Mouse (Mus musculus) right cerebral cortex, postnatal 10 days (tissue): ENCODE measurements around the gene Rims1.

Experiments
- DNase-seq, 2 experiments: peaks; one replicate each; pipeline ENCODE4 v3.0.0; 2021; ENCODE audit warnings: low spot score in 2 of 2

Rims1 gene

DNA sequence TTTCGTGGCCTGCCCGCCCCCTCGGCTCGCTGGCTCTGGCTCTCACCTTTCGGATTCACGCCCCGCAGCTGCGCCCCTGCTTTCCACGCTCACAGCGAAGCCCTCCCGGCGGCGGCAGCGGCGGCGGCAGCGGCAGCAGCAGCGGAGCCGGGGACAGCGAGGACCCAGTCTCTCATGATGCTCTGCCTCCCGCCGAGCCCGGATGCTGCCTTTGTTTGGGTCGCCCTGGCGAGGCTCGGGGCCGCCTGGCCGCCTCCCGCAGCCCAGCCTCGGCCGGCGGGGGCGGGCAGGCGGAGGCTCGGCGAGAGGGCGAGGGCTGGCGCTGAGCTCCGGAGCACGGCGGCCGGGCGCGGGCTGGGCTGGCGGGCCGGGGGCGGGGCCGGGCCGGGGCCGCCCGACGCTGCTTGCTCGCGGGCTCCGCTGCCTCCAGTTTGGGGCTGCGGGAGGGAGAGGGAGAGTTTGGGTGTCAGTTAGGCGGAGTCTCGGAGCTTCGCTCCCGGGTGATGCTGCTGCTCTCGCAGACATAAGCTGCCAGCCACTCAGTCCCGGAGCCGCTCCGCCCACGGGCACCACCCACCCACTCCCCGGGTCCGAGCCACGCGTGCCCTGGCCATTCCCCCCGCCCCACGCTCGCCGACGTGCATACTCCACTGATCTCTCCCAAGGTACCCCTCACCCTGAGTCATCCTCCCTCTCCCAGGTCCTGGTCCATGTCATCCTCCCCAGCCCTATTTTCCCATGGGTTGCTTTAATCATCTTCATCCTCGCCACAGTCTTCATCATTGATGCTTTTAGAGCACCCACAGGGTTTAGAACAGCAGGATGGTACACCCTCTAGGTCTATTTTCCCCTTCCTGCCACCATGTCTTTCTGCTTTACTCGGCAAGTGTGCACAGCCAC, at the start of gene Rims1:
Gene Rims1 (minus strand): TSS at position 269 of the 900 bp plus-strand sequence.
- peak; percentile 82 to 89 for DNase-seq

GRCm38 (mm10) chr1:22806626-22807096, 867 bp upstream of the Rims1 start:
- peak in 1 of 2 experiments; percentile 36 for DNase-seq

DNA sequence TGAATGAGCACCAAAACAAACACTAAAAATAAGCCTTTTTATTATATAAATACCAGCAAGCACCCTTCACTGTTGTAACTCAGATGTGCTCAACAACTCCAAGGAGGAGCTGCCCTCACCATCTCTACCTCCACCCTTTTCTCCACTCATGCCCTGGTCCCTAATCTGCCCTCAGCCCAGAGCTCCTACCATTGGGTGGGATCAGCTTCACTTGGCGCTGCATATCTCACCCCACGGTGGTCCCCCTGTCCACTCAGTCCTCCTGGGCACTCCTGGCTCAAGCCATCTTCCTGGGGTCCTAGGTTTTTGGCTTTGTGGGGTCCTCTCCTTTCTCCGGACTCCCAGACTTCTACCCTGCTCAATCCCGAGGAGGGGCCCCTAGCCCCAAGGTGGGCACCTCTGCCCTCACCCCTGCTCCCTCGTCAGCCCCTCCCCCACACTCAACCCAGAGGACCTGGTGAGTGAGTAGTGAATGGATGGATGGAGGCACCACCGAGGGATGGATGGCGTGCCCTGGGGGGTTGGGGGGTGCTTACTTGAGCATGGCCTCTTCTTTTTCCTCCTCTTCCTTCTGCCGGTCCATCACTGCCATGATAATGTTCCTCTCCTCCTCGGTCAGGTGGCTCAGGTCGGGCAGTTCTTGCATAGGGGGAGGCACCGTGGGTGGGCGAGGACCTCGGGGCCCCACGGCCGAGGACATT, 619 bp downstream of the Rims1 start:
- DNase-seq = peak; percentile 52 to 55

DNA sequence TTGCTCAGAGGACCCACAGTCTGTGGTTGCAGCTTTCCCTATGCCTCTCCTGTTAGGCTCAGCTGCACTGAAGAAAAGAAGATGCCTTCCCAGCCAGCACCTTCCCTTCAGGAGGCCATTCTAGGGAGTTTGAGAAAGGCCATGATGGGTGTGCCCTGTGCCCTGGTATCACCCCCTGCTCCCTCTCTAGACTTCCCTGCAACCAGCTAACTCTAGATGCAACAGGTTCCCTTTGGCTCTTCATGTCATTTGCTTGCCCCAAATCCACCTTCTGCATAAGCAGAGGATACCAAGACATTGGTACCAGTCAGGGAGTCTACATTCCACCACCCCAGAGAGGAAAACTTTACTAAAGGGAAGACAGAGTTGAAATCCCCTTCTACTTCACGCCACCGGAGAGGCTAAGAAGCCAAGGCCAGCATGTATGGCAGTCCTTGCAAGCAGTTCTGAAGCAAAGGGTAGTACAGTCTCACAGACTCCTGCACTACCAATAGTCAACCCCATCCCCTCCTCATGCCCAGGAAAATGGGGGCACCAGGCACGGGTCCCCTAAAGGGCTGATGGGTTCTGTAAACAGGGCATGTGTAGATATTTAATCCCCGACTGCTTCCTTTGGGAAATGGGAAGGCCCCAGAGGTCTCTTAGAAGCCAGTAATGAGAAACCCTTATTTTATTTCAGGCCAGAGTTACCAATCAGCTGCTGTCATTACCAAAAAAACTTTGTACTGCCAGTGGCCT, 1.5 kb downstream of the Rims1 start:
- no peak for DNase-seq

DNA sequence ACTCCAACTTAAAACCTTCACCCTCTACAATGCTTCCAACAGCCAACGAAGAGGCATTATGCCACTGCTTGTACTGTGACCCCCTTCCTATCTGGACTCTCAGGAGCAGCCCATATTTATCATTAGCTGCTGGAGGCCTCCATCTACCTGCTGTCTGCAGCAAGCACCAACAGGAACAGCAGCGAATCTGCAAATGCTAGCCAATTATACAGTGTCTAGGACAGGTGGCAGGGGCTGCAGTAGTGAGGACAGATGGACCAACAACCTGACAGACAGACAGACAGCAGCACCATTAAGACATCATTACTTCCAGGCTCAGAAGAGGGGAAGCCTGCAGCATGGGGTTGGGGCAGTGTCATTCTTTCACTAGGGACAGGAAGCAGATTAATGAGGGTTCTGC, 2.3 kb downstream of the Rims1 start:
- DNase-seq = no peak

DNA sequence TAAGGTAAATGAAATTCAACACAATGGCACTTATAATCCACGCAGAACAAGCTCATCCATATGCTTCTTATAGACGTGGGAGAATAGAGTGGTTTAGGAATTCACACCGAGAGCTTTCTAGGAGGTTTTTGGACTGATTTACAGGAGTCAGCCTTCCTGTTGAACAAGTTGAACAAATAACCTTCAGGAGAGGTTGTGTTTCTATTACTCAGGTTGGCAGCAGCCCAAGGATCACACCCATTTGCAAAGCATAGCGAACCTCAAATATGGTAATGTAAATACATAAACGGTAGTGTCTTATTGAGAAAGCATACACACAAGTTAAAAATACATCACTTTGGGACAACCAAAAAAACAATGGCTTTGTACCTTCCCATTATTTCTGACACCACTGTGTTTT, 5.5 kb downstream of the Rims1 start:
- DNase-seq = no peak

- no peak for DNase-seq
Observed at GRCm38 (mm10) chr1:22797091-22797490, 8.7 kb downstream of the Rims1 start.

GRCm38 (mm10) chr1:22789391-22789909, 16.3 kb downstream of the Rims1 start:
- no peak for DNase-seq

DNA sequence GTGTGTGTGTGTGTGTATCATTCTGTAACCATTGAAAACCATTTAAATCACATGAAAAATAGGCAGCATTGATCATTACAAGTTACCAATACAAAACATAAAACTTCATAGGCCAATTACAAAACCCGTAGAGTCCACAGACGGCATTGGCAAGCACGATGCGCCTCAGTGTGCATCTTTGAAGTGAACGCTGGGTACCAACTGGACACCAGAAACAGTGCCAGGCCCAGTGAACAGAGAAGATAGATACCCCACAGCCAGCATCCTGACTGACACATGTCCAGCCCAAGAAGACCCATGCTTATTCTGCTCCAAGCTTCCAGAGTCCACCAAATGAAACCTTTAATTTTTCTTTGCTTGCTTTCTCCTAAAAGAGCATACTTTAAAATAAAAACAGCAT, 18.2 kb downstream of the Rims1 start:
- DNase-seq = no peak

- no peak for DNase-seq
Observed at GRCm38 (mm10) chr1:22770530-22771254, 35.1 kb downstream of the Rims1 start.

GRCm38 (mm10) chr1:22763376-22763775, 42.4 kb downstream of the Rims1 start:
- no peak for DNase-seq

DNA sequence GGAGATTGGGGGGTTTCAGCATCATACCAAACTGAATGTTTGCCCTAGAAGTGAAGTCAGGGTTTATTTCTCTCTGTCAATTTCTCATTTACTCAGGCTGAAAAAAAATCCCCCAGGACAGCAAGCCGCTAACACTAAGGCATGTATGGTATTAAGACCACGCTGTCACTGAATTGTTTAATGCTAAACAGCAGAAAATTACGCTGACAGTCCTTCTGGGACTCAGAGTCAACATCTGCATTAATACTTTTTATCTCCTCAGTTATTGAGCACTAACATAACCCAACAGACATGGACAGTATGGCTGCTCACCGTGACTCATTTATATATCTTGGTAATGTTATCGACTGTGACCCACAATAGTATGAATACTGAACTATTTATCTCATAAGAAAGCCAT, 43.0 kb downstream of the Rims1 start:
- no peak for DNase-seq

DNA sequence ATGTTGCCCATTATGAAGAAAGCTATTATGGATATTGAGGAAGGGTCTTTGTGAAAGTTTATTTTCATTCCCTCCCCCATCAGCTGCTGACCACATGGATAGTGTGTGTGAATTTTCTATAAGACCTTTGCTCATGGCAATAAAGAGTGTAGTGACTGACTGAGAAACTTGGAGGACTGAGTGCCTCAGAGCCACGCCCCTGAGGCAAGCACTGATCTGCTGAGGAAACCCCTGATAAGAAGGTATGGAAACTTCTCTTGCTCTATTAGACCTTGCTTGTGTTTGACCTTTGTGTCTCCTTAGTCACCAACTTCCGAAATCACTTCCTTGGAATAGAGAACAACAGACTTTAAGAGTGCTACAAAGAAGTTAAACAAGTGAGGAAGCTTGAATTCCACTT, 55.3 kb downstream of the Rims1 start:
- DNase-seq = no peak

DNA sequence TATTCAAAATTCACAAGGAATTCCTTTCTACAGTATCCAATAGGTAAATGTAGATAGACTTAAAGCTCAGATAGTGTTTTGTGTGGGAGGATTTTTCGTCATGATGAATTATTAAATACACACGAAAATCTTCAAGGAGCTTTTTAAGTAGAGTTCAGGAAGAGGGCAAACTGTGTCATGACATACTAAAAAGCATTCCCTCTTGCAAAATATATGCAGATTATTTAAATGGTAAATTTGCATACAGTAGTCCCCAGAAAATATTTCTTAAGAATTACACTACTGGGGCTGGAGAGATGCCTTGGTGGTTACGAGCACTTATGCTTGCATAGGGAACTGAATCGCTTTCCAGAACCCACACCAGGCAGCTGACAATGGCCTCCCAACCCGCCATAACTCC, 61.1 kb downstream of the Rims1 start:
- DNase-seq = no peak

GRCm38 (mm10) chr1:22737491-22737890, 68.3 kb downstream of the Rims1 start:
- DNase-seq = no peak

GRCm38 (mm10) chr1:22734429-22734828, 71.4 kb downstream of the Rims1 start:
- DNase-seq = no peak

GRCm38 (mm10) chr1:22733281-22733680, 72.5 kb downstream of the Rims1 start:
- DNase-seq = no peak

GRCm38 (mm10) chr1:22728207-22728606, 77.6 kb downstream of the Rims1 start:
- DNase-seq = no peak

DNA sequence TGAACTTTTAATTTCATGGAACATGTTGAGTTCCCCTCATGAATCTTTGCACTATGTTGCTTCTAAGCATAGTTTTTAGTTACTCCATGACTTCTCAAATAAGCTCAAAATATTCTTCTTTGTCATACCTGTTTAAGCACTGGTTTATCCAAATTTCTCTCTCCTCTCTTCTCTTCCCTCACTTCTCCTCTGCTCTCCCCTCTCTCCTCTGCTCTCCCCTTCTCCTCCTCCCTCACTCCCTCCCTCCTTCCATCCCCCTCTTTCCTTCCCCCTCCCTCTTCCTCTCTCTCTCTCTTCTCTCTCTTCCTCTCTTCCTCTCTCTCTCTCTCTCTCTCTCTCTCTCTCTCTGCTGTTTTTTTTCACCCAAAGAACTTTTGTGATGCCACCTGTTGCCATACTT, 84.1 kb downstream of the Rims1 start:
- DNase-seq = no peak

DNA sequence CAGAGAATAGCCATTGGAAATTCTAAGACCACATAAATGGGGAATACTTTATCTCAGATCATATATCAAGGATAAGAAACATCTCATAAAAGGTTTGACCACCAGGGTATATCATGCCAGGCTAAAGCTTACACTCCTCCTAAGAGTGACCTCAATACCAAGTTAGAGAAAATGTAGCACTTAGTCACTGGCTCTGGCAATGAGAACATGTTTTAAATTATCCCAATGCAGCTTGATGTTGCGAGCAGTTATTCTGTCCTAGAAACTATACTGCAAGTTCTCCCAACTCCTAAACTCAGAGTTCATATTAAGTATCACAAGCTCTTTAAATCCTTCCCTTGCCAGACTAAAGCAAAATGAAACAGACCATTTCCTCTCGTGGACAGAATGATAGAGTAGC, 85.1 kb downstream of the Rims1 start:
- no peak for DNase-seq

GRCm38 (mm10) chr1:22709461-22709860, 96.3 kb downstream of the Rims1 start:
- DNase-seq = no peak
